Mouse (Mus musculus) T-cell, adult 2 months (primary cell): ENCODE results near the gene Thsd4.

Experiments used
- DNase-seq: peaks from one replicate; pipeline ENCODE4 v3.0.0; 2022; ENCODE audit warnings: low spot score

The Thsd4 gene

GRCm38 (mm10) chr9:60516379-60516778 is 5.5 kb downstream of the Thsd4 start:
- no peak for DNase-seq

- no peak for DNase-seq
Observed at GRCm38 (mm10) chr9:60513329-60513788, 8.5 kb downstream of the Thsd4 start.

- no peak for DNase-seq
Observed at GRCm38 (mm10) chr9:60510876-60511275, 11.0 kb downstream of the Thsd4 start.

- DNase-seq = no peak
Observed at GRCm38 (mm10) chr9:60506136-60506535, 15.7 kb downstream of the Thsd4 start.

- DNase-seq = no peak
Observed at GRCm38 (mm10) chr9:60504378-60505285, 17.2 kb downstream of the Thsd4 start.

- DNase-seq = no peak
Observed at GRCm38 (mm10) chr9:60502220-60502619, 19.6 kb downstream of the Thsd4 start.

GRCm38 (mm10) chr9:60501504-60502179 is 20.2 kb downstream of the Thsd4 start:
- no peak for DNase-seq

- no peak for DNase-seq
Observed at GRCm38 (mm10) chr9:60492275-60492974, 29.4 kb downstream of the Thsd4 start.

GRCm38 (mm10) chr9:60491489-60492100 is 30.3 kb downstream of the Thsd4 start:
- no peak for DNase-seq

GRCm38 (mm10) chr9:60491079-60491478 is 30.8 kb downstream of the Thsd4 start:
- DNase-seq = no peak

- no peak for DNase-seq
Observed at GRCm38 (mm10) chr9:60488816-60489215, 33.0 kb downstream of the Thsd4 start.

GRCm38 (mm10) chr9:60482165-60482564 is 39.7 kb downstream of the Thsd4 start:
- DNase-seq = no peak

GRCm38 (mm10) chr9:60480052-60480451 is 41.8 kb downstream of the Thsd4 start:
- no peak for DNase-seq

- DNase-seq = no peak
Observed at GRCm38 (mm10) chr9:60478806-60479205, 43.0 kb downstream of the Thsd4 start.

- no peak for DNase-seq
Observed at GRCm38 (mm10) chr9:60477991-60478750, 43.7 kb downstream of the Thsd4 start.

- DNase-seq = no peak
Observed at GRCm38 (mm10) chr9:60460010-60460982, 61.5 kb downstream of the Thsd4 start.

GRCm38 (mm10) chr9:60458468-60458962 is 63.3 kb downstream of the Thsd4 start:
- no peak for DNase-seq

- DNase-seq = no peak
Observed at GRCm38 (mm10) chr9:60457359-60458210, 64.3 kb downstream of the Thsd4 start.

- no peak for DNase-seq
Observed at GRCm38 (mm10) chr9:60456651-60457050, 65.2 kb downstream of the Thsd4 start.
